Mouse (Mus musculus) megakaryocyte, embryonic 14.5 days (primary cell): ENCODE data around the gene Ankdd1a.

Experiments used
- FLI1 ChIP-seq: IDR thresholded peaks from 2 replicates; pipeline ENCODE4 v1.6.1; 2012; ENCODE audit warnings: low read length, inconsistent platforms, mixed read lengths
- GATA1 ChIP-seq: IDR thresholded peaks from 3 replicates; pipeline ENCODE4 v1.6.1; 2012; ENCODE audit warnings: mixed read lengths, low read length, inconsistent platforms, borderline replicate concordance

- TF ChIP-seq GATA1 (no peak), FLI1 (no peak)
These were observed 18.1 kb upstream of the Ankdd1a start for GRCm38 (mm10) chr9:65537901-65538630.
